Mouse (Mus musculus) stomach, postnatal 0 days (tissue): ENCODE measurements at regions not wholly inside any gene's neighbourhood (a gene's known extent, or its start where the extent isn't known, plus 50 kb on each side); places are given as distances from the start of the nearest gene placed in this dataset.

Experiments used
- ATAC-seq: fragments of 200-750 bp; cut with Nextera tagmentation; 2 replicates; pipeline ENCODE4 v1.8.0; 2017; ENCODE audit not compliant: low FRiP score, low TSS enrichment
- DNase-seq: peaks from one replicate; pipeline ENCODE4 v3.0.0-alpha.2; 2016; ENCODE audit warnings: low spot score
- H3K27ac ChIP-seq: fragments of 300-500 bp; sonication (generic); replicated peaks from 2 replicates; pipeline ENCODE4 v1.5.1; 2014; ENCODE audit warnings: mild to moderate bottlenecking, control low read depth
- H3K27me3 ChIP-seq: fragments of 300-500 bp; sonication (generic); 2 replicates; pipeline ENCODE4 v1.6.1; 2014; ENCODE audit warnings: low read length; ENCODE audit not compliant: control insufficient read depth, insufficient read depth
- H3K36me3 ChIP-seq: fragments of 300-500 bp; sonication (generic); 2 replicates; pipeline ENCODE4 v1.6.1; 2014; ENCODE audit warnings: low read length, mixed read lengths; ENCODE audit not compliant: control insufficient read depth, insufficient read depth
- H3K4me1 ChIP-seq: fragments of 300-500 bp; sonication (generic); replicated peaks from 2 replicates; pipeline ENCODE4 v1.6.1; 2014; ENCODE audit warnings: antibody characterized with exemption; ENCODE audit not compliant: control insufficient read depth, insufficient read depth
- H3K4me2 ChIP-seq: fragments of 300-500 bp; sonication (generic); replicated peaks from 2 replicates; pipeline ENCODE4 v1.6.1; 2014; ENCODE audit warnings: low read depth, mild to moderate bottlenecking, control low read depth, moderate library complexity
- H3K4me3 ChIP-seq: fragments of 300-500 bp; sonication (generic); 2 replicates; pipeline ENCODE4 v1.5.1; 2014; ENCODE audit warnings: low read depth, low read length, control low read depth
- H3K9ac ChIP-seq: fragments of 300-500 bp; sonication (generic); 2 replicates; pipeline ENCODE4 v1.6.1; 2014; ENCODE audit warnings: mild to moderate bottlenecking, low read length, control low read depth, mixed read lengths
- H3K9me3 ChIP-seq: fragments of 300-500 bp; sonication (generic); 2 replicates; pipeline ENCODE4 v1.6.1; 2016; ENCODE audit warnings: low read length; ENCODE audit not compliant: control insufficient read depth
- CTCF ChIP-seq: IDR thresholded peaks from 2 replicates; pipeline ENCODE4 v1.5.1; 2016; ENCODE audit warnings: antibody characterized with exemption, low read depth, mild to moderate bottlenecking, moderate library complexity
- EP300 ChIP-seq: optimal IDR thresholded peaks from 2 replicates; pipeline ENCODE3; 2016; ENCODE audit warnings: antibody characterized with exemption
- WGBS: fragments of 180-500 bp; shearing (Covaris S2); extraction: QIAGEN DNeasy Blood & Tissue Kit; methylation state at CpG from one replicate; pipeline ENCODE4 v1.1.7; 2014; 5-methylcytosine and 5-hydroxymethylcytosine counted together

GRCm38 (mm10) chr14:58907359-58907758 is 235.3 kb downstream of the 1700129C05Rik start:
- no peak for DNase-seq
- 66% methylated on average over 3 of the region's 3 CpGs for WGBS
- H3K9ac ChIP-seq: no peak overlapping the region
- H3K4me3 ChIP-seq: no peak overlapping the region
- TF ChIP-seq CTCF: no peak
- no peak for TF ChIP-seq EP300
- no peaks in the 10 kb centered on the region for H3K9me3 ChIP-seq
- ATAC-seq: no peak
- no peak overlapping the region for H3K4me2 ChIP-seq
- H3K4me1 ChIP-seq: no peaks in the 10 kb centered on the region
- no peak overlapping the region for H3K27ac ChIP-seq
- H3K27me3 ChIP-seq: no peaks in the 10 kb centered on the region
- H3K36me3 ChIP-seq: no peaks in the 10 kb centered on the region

DNA sequence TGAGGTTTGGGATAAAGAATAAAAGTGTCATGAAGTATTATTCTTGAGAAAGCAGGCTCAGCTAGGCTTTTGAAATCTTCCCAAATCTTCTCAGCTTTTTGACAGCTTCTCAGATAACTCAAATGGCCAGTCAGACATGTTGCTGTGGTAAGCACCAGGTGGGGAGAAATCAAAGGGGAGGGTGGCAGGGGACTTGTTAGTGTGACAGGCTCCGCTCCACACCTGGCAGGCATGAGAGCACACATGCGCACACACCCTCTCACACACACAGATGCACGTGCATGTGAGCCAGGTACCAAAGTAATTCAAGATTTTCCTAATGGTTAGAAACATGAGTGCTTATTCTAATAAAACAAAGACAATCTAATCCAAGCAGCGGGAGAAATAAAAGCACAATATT is 236.1 kb downstream of the 1700129C05Rik start:
- Histone ChIP-seq H3K27ac (no peak overlapping the region), H3K27me3 (no peaks in the 10 kb centered on the region), H3K9ac (no peak overlapping the region), H3K36me3 (no peaks in the 10 kb centered on the region), H3K9me3 (no peaks in the 10 kb centered on the region), H3K4me3 (no peak overlapping the region), H3K4me2 (no peak overlapping the region), H3K4me1 (no peaks in the 10 kb centered on the region)
- DNase-seq (no peak), ATAC-seq (no peak)
- no peak for TF ChIP-seq CTCF
- no peak for TF ChIP-seq EP300
- WGBS: 62% methylated on average over 4 of the region's 4 CpGs

- no peak for TF ChIP-seq CTCF
- Histone ChIP-seq H3K4me1 (no peaks in the 10 kb centered on the region), H3K9me3 (no peaks in the 10 kb centered on the region), H3K9ac (no peak overlapping the region), H3K36me3 (no peaks in the 10 kb centered on the region), H3K27me3 (no peaks in the 10 kb centered on the region), H3K4me2 (peak overlapping the region; percentile 2; the same call in 1 of the 2 replicates), H3K4me3 (no peak overlapping the region), H3K27ac (no peak overlapping the region)
- no peak for ATAC-seq
- WGBS: 53% methylated on average over 14 of the region's 14 CpGs
- no peak for DNase-seq
These were observed 274.3 kb downstream of the 1700129C05Rik start for GRCm38 (mm10) chr14:58868176-58868949.

DNA sequence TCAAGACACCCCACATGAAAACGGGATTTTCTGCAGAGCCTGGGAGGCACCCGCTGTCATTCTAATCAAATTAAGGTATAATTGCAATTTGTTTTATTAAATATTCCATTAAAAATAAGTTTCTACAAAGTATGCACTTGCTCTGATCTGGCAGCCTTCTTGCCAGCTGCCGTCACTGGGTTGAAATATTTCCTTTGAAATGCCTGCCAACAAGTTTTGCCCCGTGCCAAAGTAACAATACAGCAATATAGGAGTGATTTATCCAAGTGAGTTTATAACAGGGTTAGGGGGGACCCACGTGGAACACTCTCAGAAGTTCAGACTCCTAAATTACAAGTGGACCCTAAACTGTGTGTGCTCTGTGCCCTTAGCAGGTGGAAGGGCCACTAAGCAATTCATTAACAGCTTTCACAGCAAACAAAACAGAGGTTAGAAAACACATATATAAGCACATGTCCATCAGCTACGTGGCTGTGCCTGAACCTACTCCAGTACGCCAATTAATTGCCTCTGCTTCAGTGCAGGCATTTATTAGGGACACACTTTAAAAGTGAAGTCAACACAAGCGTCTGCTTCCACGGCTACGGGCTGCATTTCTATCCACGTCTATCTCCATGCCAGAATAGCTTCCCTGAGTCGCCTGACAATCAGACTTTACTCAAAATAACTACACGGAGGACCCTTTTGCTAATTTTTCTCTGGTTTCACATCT is 275.1 kb downstream of the 1700129C05Rik start:
- no peaks in the 10 kb centered on the region for H3K36me3 ChIP-seq
- H3K27me3 ChIP-seq: no peaks in the 10 kb centered on the region
- H3K4me1 ChIP-seq: no peaks in the 10 kb centered on the region
- no peak overlapping the region for H3K9ac ChIP-seq
- WGBS: 25% methylated on average over 13 of the region's 13 CpGs
- no peaks in the 10 kb centered on the region for H3K9me3 ChIP-seq
- H3K27ac ChIP-seq: no peak overlapping the region
- no peak for TF ChIP-seq EP300
- TF ChIP-seq CTCF: no peak
- ATAC-seq (no peak), DNase-seq (no peak)
- peak overlapping the region; percentile 2; the same call in 1 of the 2 replicates for H3K4me2 ChIP-seq
- H3K4me3 ChIP-seq: no peak overlapping the region

DNA sequence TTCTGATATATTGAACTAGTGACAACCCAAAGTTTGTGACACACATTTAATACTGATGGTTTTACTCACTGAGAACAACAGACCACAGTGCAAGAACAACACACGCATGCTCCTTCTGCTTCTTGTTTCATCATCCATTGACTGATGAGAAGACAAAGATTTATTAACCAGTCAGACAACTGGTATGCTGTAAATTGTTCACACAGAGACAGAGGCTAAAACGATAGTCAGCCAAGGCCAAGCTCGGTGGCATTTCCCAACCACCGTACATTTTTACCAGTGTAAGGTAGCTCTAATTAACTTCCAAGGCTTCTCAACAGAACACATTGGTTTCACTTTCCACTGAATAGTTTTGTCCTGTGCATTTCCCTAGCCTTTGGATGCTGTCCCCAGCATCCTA is 287.8 kb downstream of the 1700129C05Rik start:
- DNase-seq: no peak
- no peak for TF ChIP-seq CTCF
- no peak for TF ChIP-seq EP300
- H3K4me1 ChIP-seq: no peaks in the 10 kb centered on the region
- H3K9ac ChIP-seq: no peak overlapping the region
- WGBS: 49% methylated on average over 4 of the region's 4 CpGs
- no peaks in the 10 kb centered on the region for H3K9me3 ChIP-seq
- H3K27ac ChIP-seq: no peak overlapping the region
- H3K27me3 ChIP-seq: no peaks in the 10 kb centered on the region
- no peaks in the 10 kb centered on the region for H3K36me3 ChIP-seq
- no peak for ATAC-seq
- no peak overlapping the region for H3K4me2 ChIP-seq
- H3K4me3 ChIP-seq: no peak overlapping the region

DNA sequence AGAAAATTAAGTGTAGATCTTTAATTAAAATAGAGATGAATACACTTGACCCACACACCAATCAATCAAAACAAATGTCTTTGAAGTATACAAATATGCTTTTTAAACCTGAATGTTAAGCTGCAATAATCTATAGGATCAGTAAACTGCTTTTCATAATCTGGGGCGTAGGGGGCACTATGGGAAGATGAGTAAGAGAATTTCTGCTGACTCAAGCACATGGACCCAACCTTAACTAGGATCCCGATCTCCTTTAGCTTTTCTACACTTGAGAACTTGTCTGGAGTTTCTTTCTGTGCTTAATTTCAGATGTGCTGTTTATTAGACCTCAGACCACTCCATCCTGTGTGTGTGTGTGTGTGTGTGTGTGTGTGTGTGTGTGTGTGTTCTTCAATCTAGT is 298.1 kb downstream of the 1700129C05Rik start:
- ATAC-seq (no peak), DNase-seq (no peak)
- TF ChIP-seq EP300 (no peak), CTCF (no peak)
- no peaks in the 10 kb centered on the region for H3K36me3 ChIP-seq
- 81% methylated on average over 2 of the region's 2 CpGs for WGBS
- H3K27ac ChIP-seq: no peak overlapping the region
- H3K9ac ChIP-seq: no peak overlapping the region
- H3K4me1 ChIP-seq: no peaks in the 10 kb centered on the region
- no peak overlapping the region for H3K4me2 ChIP-seq
- no peaks in the 10 kb centered on the region for H3K9me3 ChIP-seq
- no peaks in the 10 kb centered on the region for H3K27me3 ChIP-seq
- no peak overlapping the region for H3K4me3 ChIP-seq
